Mouse (Mus musculus): Measurements from ENCODE around the gene Ggt6. TPM values are rescaled to one million over a fixed set of nuclear protein-coding genes. Genes with fewer than 3 reads are reported as not detected.

Ggt6 gene
- polyA plus RNA-seq, 1 experiment from 2014 or later: not detected

GRCm38 (mm10) chr11:72397072-72397471 is 38.3 kb upstream of the Ggt6 start:
- H3K4me3 ChIP-seq (ENCODE audit: low read length): no peak overlapping the region
- H3K27ac ChIP-seq (ENCODE audit: low read depth, low read length): no peak overlapping the region
- no peaks in the 10 kb centered on the region for H3K9me3 ChIP-seq (ENCODE audit: control insufficient read depth, low read length)
- no peak overlapping the region for H3K4me2 ChIP-seq (ENCODE audit: low read length)
- 61% methylated on average over 10 of the region's 10 CpGs for WGBS
- H3K36me3 ChIP-seq (ENCODE audit: control insufficient read depth, insufficient read depth, low read length): no peaks in the 10 kb centered on the region; the same call in 1 of the 2 replicates
- 0 out of 2 replicates have a peak, but pooled peaks cover 3% of the 10 kb centered on the region for H3K4me1 ChIP-seq (ENCODE audit: control insufficient read depth, insufficient read depth, low read depth, low read length)
- no peak for ATAC-seq
- no peak overlapping the region for H3K9ac ChIP-seq (ENCODE audit: low read depth, low read length)
- no peaks in the 10 kb centered on the region for H3K27me3 ChIP-seq (replicated peaks; ENCODE audit: control insufficient read depth, insufficient read depth, low read length)

- no peak for ATAC-seq
- Histone ChIP-seq H3K27ac (ENCODE audit: low read depth, low read length) (no peak overlapping the region), H3K9me3 (ENCODE audit: control insufficient read depth, low read length) (no peaks in the 10 kb centered on the region), H3K36me3 (ENCODE audit: control insufficient read depth, insufficient read depth, low read length) (no peaks in the 10 kb centered on the region; the same call in 1 of the 2 replicates), H3K4me1 (ENCODE audit: control insufficient read depth, insufficient read depth, low read depth, low read length) (0 out of 2 replicates have a peak, but pooled peaks cover 3% of the 10 kb centered on the region), H3K27me3 (replicated peaks; ENCODE audit: control insufficient read depth, insufficient read depth, low read length) (no peaks in the 10 kb centered on the region), H3K4me3 (ENCODE audit: low read length) (no peak overlapping the region), H3K4me2 (ENCODE audit: low read length) (no peak overlapping the region), H3K9ac (ENCODE audit: low read depth, low read length) (no peak overlapping the region)
- WGBS: 86% methylated on average over 8 of the region's 8 CpGs
These were observed 37.4 kb upstream of the Ggt6 start for GRCm38 (mm10) chr11:72397811-72398525.

GRCm38 (mm10) chr11:72401068-72401467 is 34.3 kb upstream of the Ggt6 start:
- no peak overlapping the region for H3K27ac ChIP-seq (ENCODE audit: low read depth, low read length)
- no peak overlapping the region for H3K4me2 ChIP-seq (ENCODE audit: low read length)
- no peak overlapping the region for H3K9ac ChIP-seq (ENCODE audit: low read depth, low read length)
- no peaks in the 10 kb centered on the region for H3K4me1 ChIP-seq (ENCODE audit: control insufficient read depth, insufficient read depth, low read depth, low read length)
- no peak for ATAC-seq
- WGBS: 93% methylated on average over 12 of the region's 12 CpGs
- H3K27me3 ChIP-seq (replicated peaks; ENCODE audit: control insufficient read depth, insufficient read depth, low read length): no peaks in the 10 kb centered on the region
- H3K4me3 ChIP-seq (ENCODE audit: low read length): no peak overlapping the region
- H3K36me3 ChIP-seq (ENCODE audit: control insufficient read depth, insufficient read depth, low read length): no peaks in the 10 kb centered on the region; the same call in 1 of the 2 replicates
- no peaks in the 10 kb centered on the region for H3K9me3 ChIP-seq (ENCODE audit: control insufficient read depth, low read length)

GRCm38 (mm10) chr11:72402017-72402416 is 33.3 kb upstream of the Ggt6 start:
- 80% methylated on average over 5 of the region's 5 CpGs for WGBS
- Histone ChIP-seq H3K27me3 (replicated peaks; ENCODE audit: control insufficient read depth, insufficient read depth, low read length) (no peaks in the 10 kb centered on the region), H3K27ac (ENCODE audit: low read depth, low read length) (no peak overlapping the region), H3K4me1 (ENCODE audit: control insufficient read depth, insufficient read depth, low read depth, low read length) (no peaks in the 10 kb centered on the region), H3K36me3 (ENCODE audit: control insufficient read depth, insufficient read depth, low read length) (no peaks in the 10 kb centered on the region; the same call in 1 of the 2 replicates), H3K4me3 (ENCODE audit: low read length) (no peak overlapping the region), H3K9ac (ENCODE audit: low read depth, low read length) (no peak overlapping the region), H3K4me2 (ENCODE audit: low read length) (no peak overlapping the region), H3K9me3 (ENCODE audit: control insufficient read depth, low read length) (no peaks in the 10 kb centered on the region)
- no peak for ATAC-seq

- Histone ChIP-seq H3K27me3 (replicated peaks; ENCODE audit: control insufficient read depth, insufficient read depth, low read length) (no peaks in the 10 kb centered on the region), H3K4me2 (ENCODE audit: low read length) (no peak overlapping the region), H3K9me3 (ENCODE audit: control insufficient read depth, low read length) (no peaks in the 10 kb centered on the region), H3K9ac (ENCODE audit: low read depth, low read length) (no peak overlapping the region), H3K4me1 (ENCODE audit: control insufficient read depth, insufficient read depth, low read depth, low read length) (no peaks in the 10 kb centered on the region), H3K36me3 (ENCODE audit: control insufficient read depth, insufficient read depth, low read length) (no peaks in the 10 kb centered on the region; the same call in 1 of the 2 replicates), H3K4me3 (ENCODE audit: low read length) (no peak overlapping the region), H3K27ac (ENCODE audit: low read depth, low read length) (no peak overlapping the region)
- no peak for ATAC-seq
- WGBS: 93% methylated on average over 12 of the region's 12 CpGs
These were observed 32.4 kb upstream of the Ggt6 start for GRCm38 (mm10) chr11:72402969-72403368.

- WGBS: 65% methylated on average over 4 of the region's 4 CpGs
- Histone ChIP-seq H3K9me3 (ENCODE audit: control insufficient read depth, low read length) (no peaks in the 10 kb centered on the region), H3K4me3 (ENCODE audit: low read length) (no peak overlapping the region), H3K9ac (ENCODE audit: low read depth, low read length) (no peak overlapping the region), H3K4me1 (ENCODE audit: control insufficient read depth, insufficient read depth, low read depth, low read length) (peaks cover 1% of the 10 kb centered on the region; the same call in 1 of the 2 replicates), H3K27me3 (replicated peaks; ENCODE audit: control insufficient read depth, insufficient read depth, low read length) (peaks cover 5% of the 10 kb centered on the region; the same call in 1 of the 2 replicates), H3K4me2 (ENCODE audit: low read length) (no peak overlapping the region), H3K27ac (ENCODE audit: low read depth, low read length) (no peak overlapping the region), H3K36me3 (ENCODE audit: control insufficient read depth, insufficient read depth, low read length) (no peaks in the 10 kb centered on the region)
- ATAC-seq: no peak
These were observed 29.8 kb upstream of the Ggt6 start for GRCm38 (mm10) chr11:72405532-72405931.

GRCm38 (mm10) chr11:72406079-72406675 is 29.1 kb upstream of the Ggt6 start:
- H3K4me1 ChIP-seq (ENCODE audit: control insufficient read depth, insufficient read depth, low read depth, low read length): peaks cover 8% of the 10 kb centered on the region; the same call in 1 of the 2 replicates
- H3K4me2 ChIP-seq (ENCODE audit: low read length): no peak overlapping the region
- H3K9ac ChIP-seq (ENCODE audit: low read depth, low read length): no peak overlapping the region
- WGBS: 62% methylated on average over 8 of the region's 8 CpGs
- no peaks in the 10 kb centered on the region for H3K9me3 ChIP-seq (ENCODE audit: control insufficient read depth, low read length)
- H3K27ac ChIP-seq (ENCODE audit: low read depth, low read length): no peak overlapping the region
- H3K27me3 ChIP-seq (replicated peaks; ENCODE audit: control insufficient read depth, insufficient read depth, low read length): peaks cover 5% of the 10 kb centered on the region; the same call in 1 of the 2 replicates
- no peak for ATAC-seq
- H3K36me3 ChIP-seq (ENCODE audit: control insufficient read depth, insufficient read depth, low read length): no peaks in the 10 kb centered on the region
- no peak overlapping the region for H3K4me3 ChIP-seq (ENCODE audit: low read length)

- H3K9ac ChIP-seq (ENCODE audit: low read depth, low read length): no peak overlapping the region
- H3K36me3 ChIP-seq (ENCODE audit: control insufficient read depth, insufficient read depth, low read length): no peaks in the 10 kb centered on the region
- no peak for ATAC-seq
- H3K27ac ChIP-seq (ENCODE audit: low read depth, low read length): no peak overlapping the region
- H3K4me3 ChIP-seq (ENCODE audit: low read length): no peak overlapping the region
- 22% methylated on average over 3 of the region's 3 CpGs for WGBS
- H3K9me3 ChIP-seq (ENCODE audit: control insufficient read depth, low read length): no peaks in the 10 kb centered on the region
- H3K4me1 ChIP-seq (ENCODE audit: control insufficient read depth, insufficient read depth, low read depth, low read length): peaks cover 12% of the 10 kb centered on the region
- peaks cover 5% of the 10 kb centered on the region; the same call in 1 of the 2 replicates for H3K27me3 ChIP-seq (replicated peaks; ENCODE audit: control insufficient read depth, insufficient read depth, low read length)
- H3K4me2 ChIP-seq (ENCODE audit: low read length): no peak overlapping the region
These were observed 28.2 kb upstream of the Ggt6 start for GRCm38 (mm10) chr11:72407081-72407480.

- no peak for ATAC-seq
- peaks cover 12% of the 10 kb centered on the region for H3K4me1 ChIP-seq (ENCODE audit: control insufficient read depth, insufficient read depth, low read depth, low read length)
- no peak overlapping the region for H3K9ac ChIP-seq (ENCODE audit: low read depth, low read length)
- peaks cover 8% of the 10 kb centered on the region for H3K27me3 ChIP-seq (replicated peaks; ENCODE audit: control insufficient read depth, insufficient read depth, low read length)
- WGBS: 21% methylated on average over 7 of the region's 7 CpGs
- H3K4me2 ChIP-seq (ENCODE audit: low read length): no peak overlapping the region
- no peak overlapping the region for H3K4me3 ChIP-seq (ENCODE audit: low read length)
- no peaks in the 10 kb centered on the region for H3K9me3 ChIP-seq (ENCODE audit: control insufficient read depth, low read length)
- H3K27ac ChIP-seq (ENCODE audit: low read depth, low read length): no peak overlapping the region
- no peaks in the 10 kb centered on the region for H3K36me3 ChIP-seq (ENCODE audit: control insufficient read depth, insufficient read depth, low read length)
These were observed 27.8 kb upstream of the Ggt6 start for GRCm38 (mm10) chr11:72407574-72407973.
